Mouse (Mus musculus): Measurements from ENCODE around the gene Rps29.

Rps29 gene

DNA sequence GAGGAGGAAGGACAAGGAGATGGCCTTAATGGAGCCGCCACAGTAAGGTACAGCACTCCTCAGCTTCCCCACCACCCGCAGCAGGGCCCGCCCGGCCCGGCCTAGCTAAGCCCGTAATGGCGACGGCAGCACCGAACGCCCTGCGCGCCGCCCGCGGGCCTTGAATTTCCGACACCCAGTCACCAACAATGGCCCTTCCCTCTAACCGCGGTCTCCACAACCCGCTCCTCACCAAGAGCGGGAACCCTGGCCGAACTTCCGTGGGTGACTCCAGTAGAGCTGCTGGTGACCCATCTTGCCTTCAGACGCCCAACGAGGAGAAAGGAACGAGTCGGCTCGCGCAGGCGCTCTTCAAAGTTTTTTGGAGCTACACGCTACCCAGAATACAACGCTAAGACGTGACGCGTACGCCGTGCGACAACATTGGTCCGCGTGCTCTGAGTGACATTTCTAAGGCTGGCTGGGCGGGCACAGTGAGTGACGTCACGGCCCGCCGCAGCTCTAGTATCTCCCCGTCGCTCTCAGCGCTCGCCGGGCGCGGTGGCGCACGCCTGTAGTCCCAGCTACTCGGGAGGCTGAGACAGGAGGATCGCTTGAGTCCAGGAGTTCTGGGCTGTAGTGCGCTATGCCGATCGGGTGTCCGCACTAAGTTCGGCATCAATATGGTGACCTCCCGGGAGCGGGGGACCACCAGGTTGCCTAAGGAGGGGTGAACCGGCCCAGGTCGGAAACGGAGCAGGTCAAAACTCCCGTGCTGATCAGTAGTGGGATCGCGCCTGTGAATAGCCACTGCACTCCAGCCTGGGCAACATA, at the start of gene Rps29:
Gene Rps29, minus strand, starts transcription at position 422 of the 813 bp plus-strand sequence.
- DNase-seq (ENCODE audit: low read depth, low spot score) = peak; percentile 100

DNA sequence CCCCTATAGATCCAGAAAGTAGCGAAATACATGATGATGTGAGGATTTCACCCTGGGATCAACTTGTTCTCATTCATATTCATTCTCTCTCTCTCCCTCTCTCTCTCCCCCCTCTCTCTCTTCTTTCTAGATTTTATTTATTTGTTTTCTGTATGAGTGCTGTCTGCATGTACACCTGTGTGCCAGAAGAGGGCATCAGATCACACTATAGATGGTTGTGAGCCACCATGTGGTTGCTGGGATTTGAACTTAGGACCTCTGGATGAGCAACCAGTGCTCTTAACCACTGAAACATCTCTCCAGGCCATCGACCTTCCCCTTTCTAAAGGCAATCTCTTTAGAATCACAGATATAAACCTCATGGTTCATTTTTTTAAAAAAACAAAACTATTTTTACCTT, 49.5 kb upstream of the Rps29 start:
- DNase-seq (ENCODE audit: low read depth, low spot score) = peak; percentile 34

- no peak for DNase-seq (ENCODE audit: low read depth, low spot score)
Measured at GRCm38 (mm10) chr12:69207926-69208325, 48.9 kb upstream of the Rps29 start.

GRCm38 (mm10) chr12:69207396-69207795, 48.4 kb upstream of the Rps29 start:
- no peak for DNase-seq (ENCODE audit: low read depth, low spot score)

GRCm38 (mm10) chr12:69204052-69204833, 45.3 kb upstream of the Rps29 start, which contains the start of gene Gm49384:
Gene Gm49384, minus strand, starts transcription at chr12:69204267.
- peak; percentile 67 for DNase-seq (ENCODE audit: low read depth, low spot score)

GRCm38 (mm10) chr12:69198985-69199384, 40.0 kb upstream of the Rps29 start:
- no peak for DNase-seq (ENCODE audit: low read depth, low spot score)

- DNase-seq (ENCODE audit: low read depth, low spot score) = peak; percentile 68
Measured at GRCm38 (mm10) chr12:69198164-69198535, 39.2 kb upstream of the Rps29 start, which contains the start of gene Dnaaf2. Gene Dnaaf2, minus strand, starts transcription at chr12:69198429.

DNA sequence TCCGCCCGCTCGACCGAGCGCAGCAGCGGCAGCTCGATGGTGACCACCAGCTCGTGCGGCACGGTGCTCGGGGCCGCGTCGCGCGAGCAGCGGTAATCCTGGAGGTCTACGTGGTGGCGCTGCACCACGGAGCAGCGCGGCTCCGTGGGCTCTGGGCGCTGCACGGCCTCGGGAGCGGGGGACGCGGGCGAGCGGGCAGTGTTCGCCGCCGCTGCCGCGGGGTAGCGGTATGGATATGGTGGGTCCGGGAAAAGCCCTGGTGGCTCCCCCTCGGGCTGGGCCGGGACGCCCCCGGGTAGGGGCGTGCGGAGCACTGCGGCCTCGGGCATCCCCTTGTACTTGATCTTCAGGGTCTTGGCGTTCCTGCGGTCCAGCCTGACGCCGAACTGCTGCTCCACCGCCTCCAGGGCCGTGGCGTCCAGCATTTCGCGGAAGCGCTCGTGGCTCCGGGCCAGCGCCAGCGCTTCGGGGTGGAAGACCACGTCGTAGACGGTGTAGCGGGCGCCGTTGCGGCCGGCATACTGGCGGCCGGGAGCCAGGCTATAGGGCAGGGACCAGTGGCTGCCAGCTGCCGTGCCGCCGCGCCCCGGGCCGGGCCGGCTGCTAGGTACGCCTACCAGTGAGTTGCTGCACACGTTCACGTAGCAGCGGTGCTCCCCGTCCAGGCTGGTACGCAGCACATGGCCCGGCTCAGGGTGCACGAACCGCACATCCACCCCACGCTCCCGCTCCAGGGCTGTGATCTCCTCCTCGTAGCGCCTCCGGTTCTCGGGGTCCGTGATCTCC, 38.6 kb upstream of the Rps29 start:
- DNase-seq (ENCODE audit: low read depth, low spot score) = peak; percentile 78

GRCm38 (mm10) chr12:69196444-69197377, 37.7 kb upstream of the Rps29 start, which contains the start of gene Gm49383:
Gene Gm49383, minus strand, starts transcription at chr12:69197104.
- DNase-seq (ENCODE audit: low read depth, low spot score) = peak; percentile 78

- DNase-seq (ENCODE audit: low read depth, low spot score) = no peak
Measured at GRCm38 (mm10) chr12:69192637-69193036, 33.7 kb upstream of the Rps29 start.

- DNase-seq (ENCODE audit: low read depth, low spot score) = no peak
Measured at GRCm38 (mm10) chr12:69191396-69191795, 32.4 kb upstream of the Rps29 start.

DNA sequence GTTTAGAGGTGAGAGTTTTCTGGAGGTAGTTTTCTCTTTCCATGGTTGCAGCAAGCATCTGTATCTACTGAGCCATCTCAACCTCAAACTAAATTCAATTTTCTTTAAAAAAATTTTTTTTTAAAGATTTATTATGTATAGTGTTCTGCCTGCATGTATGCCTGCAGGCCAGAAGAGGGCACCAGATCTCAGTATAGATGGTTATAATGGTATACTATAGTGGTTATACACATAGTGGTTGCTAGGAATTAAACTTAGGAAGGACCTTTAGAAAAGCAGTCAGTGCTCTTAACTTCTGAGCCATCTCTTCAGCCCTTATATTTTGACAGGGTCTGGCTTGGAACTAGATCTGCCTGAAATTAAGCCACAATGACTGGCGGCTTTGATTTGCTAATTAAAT, 31.5 kb upstream of the Rps29 start:
- DNase-seq (ENCODE audit: low read depth, low spot score) = peak; percentile 19

DNA sequence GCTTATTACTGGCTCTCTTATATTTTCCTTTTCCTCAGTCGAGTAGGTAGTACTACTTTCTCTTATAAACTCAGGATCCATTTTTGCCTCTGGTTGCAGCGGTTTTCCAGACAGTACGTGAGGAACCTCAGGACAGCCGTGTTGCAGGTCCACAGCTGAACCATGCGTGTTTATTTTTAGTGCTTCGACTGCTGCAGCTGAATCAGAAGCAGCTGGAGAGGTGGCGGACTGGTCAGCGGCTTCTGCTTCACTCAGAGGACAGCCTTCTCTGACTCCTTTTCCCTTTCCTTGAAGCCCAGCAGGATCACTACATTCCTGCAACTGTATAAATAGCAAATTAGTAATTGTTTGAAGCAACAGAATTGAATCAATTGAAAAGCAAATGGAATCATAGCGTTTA, 31.1 kb upstream of the Rps29 start:
- no peak for DNase-seq (ENCODE audit: low read depth, low spot score)

- DNase-seq (ENCODE audit: low read depth, low spot score) = no peak
Measured at GRCm38 (mm10) chr12:69186811-69187471, 28.0 kb upstream of the Rps29 start.

DNA sequence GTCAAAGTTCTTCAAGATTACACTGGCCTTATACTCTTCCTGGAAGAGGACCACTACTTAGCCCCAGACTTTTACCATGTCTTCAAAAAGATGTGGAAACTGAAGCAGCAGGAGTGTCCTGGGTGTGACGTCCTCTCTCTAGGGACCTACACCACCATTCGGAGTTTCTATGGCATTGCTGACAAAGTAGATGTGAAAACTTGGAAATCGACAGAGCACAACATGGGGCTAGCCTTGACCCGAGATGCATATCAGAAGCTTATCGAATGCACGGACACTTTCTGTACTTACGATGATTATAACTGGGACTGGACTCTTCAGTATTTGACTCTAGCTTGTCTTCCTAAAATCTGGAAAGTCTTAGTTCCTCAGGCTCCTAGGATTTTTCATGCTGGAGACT, 26.4 kb upstream of the Rps29 start:
- DNase-seq (ENCODE audit: low read depth, low spot score) = no peak

GRCm38 (mm10) chr12:69184342-69185295, 25.6 kb upstream of the Rps29 start:
- no peak for DNase-seq (ENCODE audit: low read depth, low spot score)

- peak; percentile 98 for DNase-seq (ENCODE audit: low read depth, low spot score)
Measured at GRCm38 (mm10) chr12:69183583-69184308, 24.8 kb upstream of the Rps29 start, which contains the start of the genes Rpl36al and Mgat2. Gene Rpl36al, minus strand, starts transcription at chr12:69184083. Gene Mgat2, plus strand, starts transcription at chr12:69184157.

DNA sequence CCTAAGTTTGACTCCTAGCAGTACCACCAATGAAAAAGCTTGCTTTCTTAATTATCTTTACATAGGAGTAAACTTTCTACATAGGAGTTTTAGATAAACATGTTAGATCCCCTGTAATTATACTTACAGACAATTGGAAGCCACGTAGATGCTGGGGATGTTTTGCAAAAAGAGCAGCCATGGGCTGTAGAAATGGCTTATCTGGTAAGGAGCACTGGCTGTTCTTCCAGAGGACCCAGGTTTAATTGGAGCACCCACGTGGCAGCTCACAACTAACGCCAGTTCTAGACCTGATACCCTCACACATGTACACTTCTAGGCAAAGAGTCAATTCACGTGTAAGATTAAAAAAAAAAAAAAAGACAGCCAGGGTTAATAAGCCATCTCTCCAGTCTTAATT, 22.8 kb upstream of the Rps29 start:
- no peak for DNase-seq (ENCODE audit: low read depth, low spot score)
